Mouse (Mus musculus) small intestine, adult 2 months (tissue): ENCODE measurements around the gene Trim54.

Experiments used
- CTCF ChIP-seq: fragments of 200-500 bp; IDR thresholded peaks from 2 replicates; pipeline ENCODE4 v1.5.1; 2012; ENCODE audit warnings: low read depth, mild to moderate bottlenecking, control low read depth, inconsistent platforms, low read length, moderate library complexity, mixed read lengths; ENCODE audit not compliant: insufficient replicate concordance, insufficient read length; ENCODE audit errors: extremely low read depth
- POLR2A ChIP-seq: fragments of 200-500 bp; IDR thresholded peaks from 2 replicates; pipeline ENCODE4 v1.6.1; 2012; ENCODE audit warnings: low read depth, mild to moderate bottlenecking, control low read depth, inconsistent platforms, low read length, moderate library complexity

DNA sequence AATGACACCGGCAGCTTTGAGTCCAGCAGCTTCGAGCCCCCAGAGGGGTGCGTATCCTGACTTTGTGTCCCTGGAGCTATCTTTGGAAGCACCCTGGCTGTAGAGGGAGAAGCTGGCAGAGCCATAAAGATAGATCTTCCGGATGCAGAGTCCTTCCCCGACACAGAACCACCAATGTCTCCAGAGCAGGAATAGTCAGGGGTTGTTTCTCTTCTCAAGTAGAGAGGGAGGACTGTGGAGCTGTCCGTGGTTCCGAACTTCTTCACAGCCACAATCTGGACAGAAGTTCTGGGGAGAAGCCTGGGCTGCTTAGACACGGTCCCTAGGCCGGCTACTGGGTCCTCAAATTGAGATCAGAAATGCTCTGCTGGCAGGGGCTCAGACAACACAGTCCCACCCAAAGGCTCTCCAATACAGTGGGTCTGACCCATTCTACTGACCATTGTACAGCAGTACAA is 22.5 kb downstream of the Trim54 start:
- TF ChIP-seq POLR2A (no peak), CTCF (no peak)
